Mouse (Mus musculus) hindbrain, embryonic 12.5 days (tissue): ENCODE measurements at regions not wholly inside any gene's neighbourhood (a gene's known extent, or its start where the extent isn't known, plus 50 kb on each side); places are given as distances from the start of the nearest gene placed in this dataset.

Experiments
- ATAC-seq: fragments of 200-750 bp; cut with Nextera tagmentation; 2 replicates; pipeline ENCODE4 v1.8.0; 2017; ENCODE audit warnings: moderate TSS enrichment; ENCODE audit not compliant: low FRiP score
- H3K27ac ChIP-seq: fragments of 300-500 bp; sonication (generic); 2 replicates; pipeline ENCODE4 v1.5.1; 2016; ENCODE audit warnings: mild to moderate bottlenecking
- H3K27me3 ChIP-seq: fragments of 300-500 bp; sonication (generic); 2 replicates; pipeline ENCODE4 v1.6.1; 2016; ENCODE audit warnings: mild to moderate bottlenecking
- H3K36me3 ChIP-seq: fragments of 300-500 bp; sonication (generic); 2 replicates; pipeline ENCODE4 v1.6.1; 2016; ENCODE audit warnings: mild to moderate bottlenecking
- H3K4me1 ChIP-seq: fragments of 300-500 bp; sonication (generic); 2 replicates; pipeline ENCODE4 v1.6.1; 2016
- H3K4me2 ChIP-seq: fragments of 300-500 bp; sonication (generic); replicated peaks from 2 replicates; pipeline ENCODE4 v1.6.1; 2016; ENCODE audit warnings: mild to moderate bottlenecking
- H3K4me3 ChIP-seq: fragments of 300-500 bp; sonication (generic); 2 replicates; pipeline ENCODE4 v1.5.1; 2016; ENCODE audit warnings: mild to moderate bottlenecking
- H3K9ac ChIP-seq: fragments of 300-500 bp; sonication (generic); 2 replicates; pipeline ENCODE4 v1.6.1; 2016; ENCODE audit warnings: mild to moderate bottlenecking, moderate library complexity
- H3K9me3 ChIP-seq: fragments of 300-500 bp; sonication (generic); replicated peaks from 2 replicates; pipeline ENCODE4 v1.6.1; 2016; ENCODE audit warnings: mild to moderate bottlenecking
- WGBS: fragments of 180-500 bp; shearing (Covaris S2); methylation state at CpG from one replicate; pipeline ENCODE4 v1.1.7; 2016; 5-methylcytosine and 5-hydroxymethylcytosine counted together

DNA sequence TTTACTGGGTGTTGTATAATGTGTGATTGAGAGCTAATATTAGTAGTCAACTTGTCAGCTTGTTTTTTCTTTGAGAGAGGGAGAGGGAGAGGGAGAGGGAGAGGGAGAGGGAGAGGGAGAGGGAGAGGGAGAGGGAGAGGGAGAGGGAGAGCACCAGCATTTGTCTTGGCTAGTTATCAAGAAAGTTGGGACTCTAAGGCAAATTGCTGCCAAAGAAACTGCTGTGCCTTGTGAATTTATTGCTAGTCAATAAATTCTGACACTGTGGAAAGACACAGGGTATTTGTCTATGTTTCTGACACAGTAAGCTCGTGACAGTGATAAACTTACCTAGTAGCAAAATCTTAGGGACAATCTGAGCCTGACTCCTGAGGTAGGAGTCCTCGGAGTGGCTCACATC, 61.2 kb upstream of the Gm10260 start:
- Histone ChIP-seq H3K27me3 (no peaks in the 10 kb centered on the region), H3K4me2 (no peak overlapping the region), H3K27ac (no peak overlapping the region), H3K9me3 (no peaks in the 10 kb centered on the region), H3K9ac (no peak overlapping the region), H3K4me3 (no peak overlapping the region), H3K4me1 (peaks cover 35% of the 10 kb centered on the region), H3K36me3 (no peaks in the 10 kb centered on the region)
- ATAC-seq, result no peak
- WGBS, result 66% methylated on average over 2 of the region's 2 CpGs

DNA sequence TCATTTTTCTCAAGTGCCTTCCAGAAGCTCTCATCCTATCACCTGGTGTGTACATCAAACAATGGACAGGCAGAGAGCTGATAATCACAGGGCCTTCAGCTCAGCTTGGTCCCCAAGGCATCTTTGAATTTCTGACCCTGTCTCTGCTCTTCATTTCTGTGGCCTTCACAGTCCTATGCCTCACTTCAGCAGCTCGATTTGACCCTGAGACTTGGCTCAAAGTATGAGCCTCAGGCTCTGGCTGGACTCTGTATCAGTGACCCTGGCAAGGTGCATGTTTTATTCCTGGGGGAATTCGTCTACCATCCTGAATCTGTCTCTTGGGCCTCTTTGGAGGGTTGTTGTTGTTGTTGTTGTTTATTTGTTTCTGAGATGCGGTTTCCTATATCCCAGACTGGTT, 60.6 kb upstream of the Gm10260 start:
- no peak overlapping the region for H3K9ac ChIP-seq
- H3K27ac ChIP-seq, result no peak overlapping the region
- peaks cover 30% of the 10 kb centered on the region for H3K4me1 ChIP-seq
- no peak for ATAC-seq
- no peaks in the 10 kb centered on the region for H3K27me3 ChIP-seq
- no peaks in the 10 kb centered on the region for H3K36me3 ChIP-seq
- H3K4me2 ChIP-seq, result no peak overlapping the region
- H3K9me3 ChIP-seq, result no peaks in the 10 kb centered on the region
- 84% methylated on average over 3 of the region's 3 CpGs for WGBS
- no peak overlapping the region for H3K4me3 ChIP-seq

DNA sequence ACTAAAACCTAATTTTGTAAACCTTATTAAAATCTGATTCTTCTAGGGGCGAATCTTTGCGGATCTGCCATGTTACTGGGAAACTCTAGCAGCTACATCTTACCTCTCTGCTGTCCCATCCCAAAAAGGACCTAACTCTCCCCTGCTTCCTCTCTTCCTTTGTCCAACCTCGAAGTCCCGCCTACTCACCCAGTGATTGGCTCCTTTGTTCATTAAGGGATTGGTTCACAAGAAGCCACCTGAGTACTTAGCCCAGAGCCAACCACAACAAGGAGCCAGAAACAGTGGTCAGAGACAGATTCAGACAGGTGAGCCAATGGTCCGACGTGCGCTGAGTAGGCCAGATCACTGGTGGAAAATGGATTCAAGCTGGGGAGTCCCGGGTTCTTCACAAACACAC, 60.0 kb upstream of the Gm10260 start:
- Histone ChIP-seq H3K9ac (no peak overlapping the region), H3K36me3 (no peaks in the 10 kb centered on the region), H3K27ac (no peak overlapping the region), H3K4me1 (peaks cover 24% of the 10 kb centered on the region), H3K4me2 (no peak overlapping the region), H3K27me3 (no peaks in the 10 kb centered on the region), H3K9me3 (no peaks in the 10 kb centered on the region), H3K4me3 (no peak overlapping the region)
- ATAC-seq, result no peak
- WGBS, result 91% methylated on average over 8 of the region's 8 CpGs

DNA sequence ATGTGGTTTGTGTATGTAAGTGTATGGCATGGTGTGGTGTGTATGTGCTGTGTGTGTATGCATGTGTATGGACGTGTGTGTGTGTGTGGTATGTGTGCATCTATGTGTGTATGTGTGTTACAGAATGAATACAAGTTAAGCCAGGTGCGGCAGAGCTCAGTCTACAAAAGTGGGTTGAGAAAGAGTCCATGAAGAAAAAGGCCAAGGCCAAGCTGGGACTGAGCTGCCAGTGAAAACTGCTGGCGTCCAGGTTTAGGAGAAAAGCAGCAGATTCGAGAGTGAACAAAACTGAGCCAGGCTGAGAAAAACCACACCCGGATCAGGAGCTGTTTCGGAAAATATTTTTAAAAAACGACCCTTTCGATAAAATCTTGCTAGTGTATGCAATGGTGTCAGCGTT, 58.6 kb upstream of the Gm10260 start:
- 91% methylated on average over 9 of the region's 9 CpGs for WGBS
- Histone ChIP-seq H3K9me3 (no peaks in the 10 kb centered on the region), H3K36me3 (no peaks in the 10 kb centered on the region), H3K9ac (no peak overlapping the region), H3K4me2 (no peak overlapping the region), H3K4me1 (peaks cover 12% of the 10 kb centered on the region), H3K27me3 (no peaks in the 10 kb centered on the region), H3K4me3 (no peak overlapping the region), H3K27ac (no peak overlapping the region)
- ATAC-seq, result no peak

DNA sequence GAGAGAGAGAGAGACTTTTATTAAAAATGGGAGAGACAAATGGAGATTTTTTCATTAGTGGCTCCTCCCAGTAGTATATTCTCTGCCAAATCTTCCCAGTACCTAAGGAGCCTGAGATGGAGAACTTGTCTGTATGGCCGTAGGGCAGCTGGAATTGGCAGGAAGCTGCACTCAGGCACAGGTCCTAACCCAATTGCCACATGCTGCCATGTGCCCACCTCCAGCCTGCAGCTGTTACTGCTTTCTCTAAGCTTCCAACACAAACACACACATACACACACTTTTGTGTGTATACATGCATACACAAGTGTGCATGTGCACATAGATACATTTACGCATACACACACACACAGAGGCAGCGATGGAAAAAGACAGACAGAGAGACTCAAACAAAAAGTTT, 56.5 kb upstream of the Gm10260 start:
- no peak overlapping the region for H3K4me2 ChIP-seq
- no peak overlapping the region for H3K9ac ChIP-seq
- H3K4me3 ChIP-seq, result no peak overlapping the region
- no peaks in the 10 kb centered on the region for H3K9me3 ChIP-seq
- H3K27ac ChIP-seq, result no peak overlapping the region
- 82% methylated on average over 3 of the region's 3 CpGs for WGBS
- ATAC-seq, result no peak
- no peaks in the 10 kb centered on the region for H3K36me3 ChIP-seq
- H3K27me3 ChIP-seq, result no peaks in the 10 kb centered on the region
- no peaks in the 10 kb centered on the region for H3K4me1 ChIP-seq
